Mouse (Mus musculus) cortical plate, adult 2 months (tissue): ENCODE measurements at regions not wholly inside any gene's neighbourhood (a gene's known extent, or its start where the extent isn't known, plus 50 kb on each side); places are given as distances from the start of the nearest gene placed in this dataset.

Experiments
- CTCF ChIP-seq: fragments of 200-500 bp; IDR thresholded peaks from 2 replicates; pipeline ENCODE4 v1.5.1; 2011; ENCODE audit warnings: mild to moderate bottlenecking, control low read depth, low read length; ENCODE audit not compliant: insufficient read depth; ENCODE audit errors: extremely low read depth
- POLR2A ChIP-seq: fragments of 200-500 bp; IDR thresholded peaks from 2 replicates; pipeline ENCODE4 v1.6.1; 2011; ENCODE audit warnings: mild to moderate bottlenecking, low read length, control low read depth; ENCODE audit not compliant: insufficient read depth; ENCODE audit errors: extremely low read depth

- TF ChIP-seq POLR2A (no peak), CTCF (no peak)
Observed at GRCm38 (mm10) chr11:8247024-8247423, 417.3 kb downstream of the Tns3 start.
